Mouse (Mus musculus): ENCODE results near the gene Ip6k2. TPM values are rescaled to one million over a fixed set of nuclear protein-coding genes. Genes with fewer than 3 reads are reported as not detected.

Ip6k2 gene
- polyA plus RNA-seq, 1 experiment: not detected

DNA sequence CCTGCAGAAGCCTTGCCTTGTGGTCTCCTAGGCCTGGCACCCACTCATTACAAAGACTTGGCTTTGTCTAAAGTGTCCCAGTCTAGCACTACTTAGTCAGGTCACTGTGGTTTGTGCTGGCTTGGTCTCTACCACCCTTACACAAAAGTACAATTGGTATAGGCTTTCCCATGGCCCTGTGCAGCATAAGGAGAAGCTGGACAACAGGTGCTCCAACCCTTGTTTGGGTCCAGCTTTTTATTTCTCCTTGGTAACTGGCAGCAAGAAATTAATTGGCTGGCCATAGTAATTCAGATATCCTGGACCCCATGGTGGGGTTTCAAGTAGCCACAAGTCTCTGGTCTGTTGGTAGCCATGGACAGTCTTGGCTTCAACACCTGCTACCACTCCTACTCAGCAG, 22.8 kb downstream of the Ip6k2 start:
- Histone ChIP-seq H3K4me3 (ENCODE audit: insufficient read depth, low read depth, low read length) (no peak overlapping the region), H3K27ac (ENCODE audit: insufficient read depth, low read depth, low read length) (no peak overlapping the region), H3K4me1 (ENCODE audit: control insufficient read depth, insufficient read depth, low read length) (peaks cover 14% of the 10 kb centered on the region)
- TF ChIP-seq CTCF (IDR thresholded peaks at IDR 0.05; ENCODE audit: insufficient read depth, low read depth, low read length): no peak
- TF ChIP-seq POLR2A (IDR thresholded peaks at IDR 0.05; ENCODE audit: insufficient read depth, low read depth, low read length): no peak

DNA sequence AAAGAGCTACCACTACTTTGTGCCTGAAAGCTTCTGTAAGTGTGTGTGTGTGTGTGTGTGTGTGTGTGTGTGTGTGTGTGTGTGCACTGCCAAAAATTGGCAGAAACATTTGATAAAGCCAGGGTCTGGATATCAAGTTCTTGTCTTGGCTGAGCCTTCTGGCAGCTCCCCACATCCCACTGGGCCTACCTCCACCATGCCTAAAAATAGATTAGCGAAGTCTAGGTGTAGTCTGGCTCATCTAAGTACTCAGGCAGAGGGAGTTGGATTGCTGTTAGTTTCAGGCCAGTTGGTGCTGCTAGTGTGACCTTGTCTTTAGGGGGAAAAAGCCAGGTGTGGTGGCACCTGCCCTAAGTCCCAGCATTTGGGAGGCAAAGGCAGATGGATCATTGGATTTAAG, 23.2 kb downstream of the Ip6k2 start:
- no peak overlapping the region for H3K27ac ChIP-seq (ENCODE audit: insufficient read depth, low read depth, low read length)
- WGBS: 70% methylated on average over 1 of the region's 1 CpGs
- no peak overlapping the region for H3K4me3 ChIP-seq (ENCODE audit: insufficient read depth, low read depth, low read length)
- H3K4me1 ChIP-seq (ENCODE audit: control insufficient read depth, insufficient read depth, low read length): peaks cover 14% of the 10 kb centered on the region
- TF ChIP-seq CTCF (IDR thresholded peaks at IDR 0.05; ENCODE audit: insufficient read depth, low read depth, low read length): no peak
- no peak for TF ChIP-seq POLR2A (IDR thresholded peaks at IDR 0.05; ENCODE audit: insufficient read depth, low read depth, low read length)

DNA sequence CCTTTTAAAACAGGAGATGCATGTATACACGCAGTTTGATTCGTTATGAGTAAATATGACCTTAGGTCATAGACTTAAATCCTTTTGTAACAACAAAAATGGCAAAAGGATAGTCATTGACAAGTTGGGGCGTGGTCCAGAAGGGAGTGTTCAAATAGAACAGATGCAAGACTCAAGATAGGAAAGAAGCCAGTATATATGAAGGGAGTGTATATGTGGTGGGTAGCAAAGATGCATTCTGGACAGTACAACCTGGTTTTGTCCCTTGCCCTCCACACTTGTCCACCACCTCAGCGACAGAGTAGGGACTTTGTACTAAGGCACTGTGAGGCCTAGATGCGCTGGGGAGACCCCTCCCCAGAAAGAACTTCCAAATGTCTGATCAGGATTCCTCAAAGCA, 24.1 kb downstream of the Ip6k2 start:
- TF ChIP-seq POLR2A (IDR thresholded peaks at IDR 0.05; ENCODE audit: insufficient read depth, low read depth, low read length) (no peak), CTCF (IDR thresholded peaks at IDR 0.05; ENCODE audit: insufficient read depth, low read depth, low read length) (no peak)
- H3K4me1 ChIP-seq (ENCODE audit: control insufficient read depth, insufficient read depth, low read length): peaks cover 14% of the 10 kb centered on the region
- H3K4me3 ChIP-seq (ENCODE audit: insufficient read depth, low read depth, low read length): no peak overlapping the region
- WGBS: 66% methylated on average over 5 of the region's 5 CpGs
- no peak overlapping the region for H3K27ac ChIP-seq (ENCODE audit: insufficient read depth, low read depth, low read length)

DNA sequence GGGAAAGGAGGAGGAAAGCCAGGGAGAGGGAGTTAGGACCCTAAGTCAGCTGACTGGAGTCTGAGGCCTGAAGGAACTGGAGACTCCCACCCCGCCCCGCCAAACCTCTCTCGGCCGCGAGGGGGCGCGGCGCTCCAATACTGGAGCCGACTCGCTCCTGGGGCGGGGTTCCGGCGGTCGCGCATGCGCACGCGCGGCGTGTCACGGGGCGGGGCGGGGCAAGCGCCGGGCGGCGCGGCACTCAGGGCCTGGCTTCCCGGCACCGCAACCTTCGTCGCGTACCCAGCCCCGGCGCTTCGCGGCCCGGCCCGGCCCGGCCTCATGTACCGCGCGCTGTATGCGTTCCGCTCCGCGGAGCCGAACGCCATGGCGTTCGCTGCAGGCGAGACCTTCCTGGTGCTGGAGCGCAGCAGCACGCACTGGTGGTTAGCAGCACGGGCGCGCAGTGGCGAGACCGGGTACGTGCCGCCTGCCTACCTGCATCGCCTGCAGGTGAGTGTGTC, 24.6 kb downstream of the Ip6k2 start, which contains the start of gene Nckipsd:
Gene Nckipsd, plus strand, starts transcription at position 206 of the 503 bp plus-strand sequence.
- H3K4me1 ChIP-seq (ENCODE audit: control insufficient read depth, insufficient read depth, low read length): peaks cover 14% of the 10 kb centered on the region
- peak within 1 kb of the TSS; percentile 89 for H3K4me3 ChIP-seq (ENCODE audit: insufficient read depth, low read depth, low read length)
- TF ChIP-seq POLR2A (IDR thresholded peaks at IDR 0.05; ENCODE audit: insufficient read depth, low read depth, low read length): peak; percentile 79
- peak; percentile 81 for TF ChIP-seq CTCF (IDR thresholded peaks at IDR 0.05; ENCODE audit: insufficient read depth, low read depth, low read length)
- WGBS: under 1% methylated on average over 62 of the region's 62 CpGs
- H3K27ac ChIP-seq (ENCODE audit: insufficient read depth, low read depth, low read length): no peak within 1 kb of the TSS

DNA sequence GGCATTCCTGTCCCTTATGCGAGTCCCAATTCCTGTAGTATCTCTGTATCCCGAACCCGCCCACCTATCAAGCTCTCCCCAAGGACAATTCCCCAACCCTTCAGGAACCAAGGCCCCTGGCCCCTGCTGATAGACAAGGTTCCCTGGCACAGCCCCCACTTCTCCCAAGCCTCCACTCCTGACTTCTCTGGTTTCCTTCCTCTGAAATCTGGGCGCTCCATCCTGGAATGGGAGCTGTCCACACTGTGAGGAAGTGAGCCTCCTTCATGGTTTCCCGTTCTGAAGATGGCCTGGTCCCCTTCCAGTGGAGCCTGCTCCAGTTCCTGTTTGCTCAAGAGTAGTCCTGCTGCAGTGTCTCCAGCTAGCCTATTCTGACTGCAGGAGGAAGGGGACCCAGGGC, 25.6 kb downstream of the Ip6k2 start:
- WGBS: 62% methylated on average over 5 of the region's 5 CpGs
- peaks cover 14% of the 10 kb centered on the region for H3K4me1 ChIP-seq (ENCODE audit: control insufficient read depth, insufficient read depth, low read length)
- TF ChIP-seq CTCF (IDR thresholded peaks at IDR 0.05; ENCODE audit: insufficient read depth, low read depth, low read length) (no peak), POLR2A (IDR thresholded peaks at IDR 0.05; ENCODE audit: insufficient read depth, low read depth, low read length) (no peak)
- H3K4me3 ChIP-seq (ENCODE audit: insufficient read depth, low read depth, low read length): peak overlapping the region; percentile 89
- no peak overlapping the region for H3K27ac ChIP-seq (ENCODE audit: insufficient read depth, low read depth, low read length)

DNA sequence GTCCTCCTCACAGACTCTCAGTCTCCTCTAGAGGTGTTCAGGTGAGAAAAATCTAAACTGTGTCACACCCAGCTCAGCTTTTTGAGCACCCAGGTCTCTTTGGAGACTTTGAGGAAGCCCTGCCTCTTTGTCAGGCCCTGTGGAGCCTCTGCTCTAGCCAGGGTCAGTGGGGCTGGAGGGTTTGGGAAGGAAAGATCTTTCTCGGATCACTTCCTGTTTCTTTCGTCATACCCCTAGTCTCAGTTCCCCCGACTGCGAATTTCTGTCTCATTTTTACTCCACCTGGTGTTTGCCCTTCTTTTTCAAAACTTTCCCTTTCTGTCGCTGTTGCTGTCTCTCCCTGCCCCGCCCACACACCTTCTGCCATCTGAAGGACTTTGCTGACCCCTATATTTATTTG, 26.1 kb downstream of the Ip6k2 start:
- WGBS: 81% methylated on average over 6 of the region's 6 CpGs
- Histone ChIP-seq H3K4me1 (ENCODE audit: control insufficient read depth, insufficient read depth, low read length) (peaks cover 14% of the 10 kb centered on the region), H3K27ac (ENCODE audit: insufficient read depth, low read depth, low read length) (no peak overlapping the region), H3K4me3 (ENCODE audit: insufficient read depth, low read depth, low read length) (no peak overlapping the region)
- no peak for TF ChIP-seq CTCF (IDR thresholded peaks at IDR 0.05; ENCODE audit: insufficient read depth, low read depth, low read length)
- TF ChIP-seq POLR2A (IDR thresholded peaks at IDR 0.05; ENCODE audit: insufficient read depth, low read depth, low read length): no peak

DNA sequence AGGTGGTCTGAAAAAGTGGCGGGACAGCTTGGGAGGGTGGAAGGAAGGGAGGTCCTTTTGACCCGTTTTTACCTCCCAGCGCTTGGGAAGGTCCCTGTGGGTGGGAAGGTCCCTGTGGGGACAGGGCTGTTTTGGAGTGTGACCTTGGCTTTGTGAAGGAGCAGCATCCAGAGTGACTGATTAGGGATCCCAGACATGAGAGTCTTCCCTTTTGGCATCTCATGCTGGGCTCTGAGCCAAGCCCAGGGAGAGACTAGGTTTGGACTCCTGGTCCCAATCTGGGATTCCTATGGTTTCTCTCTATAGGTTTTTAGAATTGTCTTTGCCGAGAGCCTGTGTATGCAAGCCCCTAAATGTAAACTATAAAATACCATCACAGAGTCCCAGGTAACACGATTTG, 26.9 kb downstream of the Ip6k2 start:
- H3K27ac ChIP-seq (ENCODE audit: insufficient read depth, low read depth, low read length): no peak overlapping the region
- peaks cover 14% of the 10 kb centered on the region for H3K4me1 ChIP-seq (ENCODE audit: control insufficient read depth, insufficient read depth, low read length)
- 87% methylated on average over 5 of the region's 5 CpGs for WGBS
- no peak for TF ChIP-seq CTCF (IDR thresholded peaks at IDR 0.05; ENCODE audit: insufficient read depth, low read depth, low read length)
- TF ChIP-seq POLR2A (IDR thresholded peaks at IDR 0.05; ENCODE audit: insufficient read depth, low read depth, low read length): no peak
- H3K4me3 ChIP-seq (ENCODE audit: insufficient read depth, low read depth, low read length): no peak overlapping the region

DNA sequence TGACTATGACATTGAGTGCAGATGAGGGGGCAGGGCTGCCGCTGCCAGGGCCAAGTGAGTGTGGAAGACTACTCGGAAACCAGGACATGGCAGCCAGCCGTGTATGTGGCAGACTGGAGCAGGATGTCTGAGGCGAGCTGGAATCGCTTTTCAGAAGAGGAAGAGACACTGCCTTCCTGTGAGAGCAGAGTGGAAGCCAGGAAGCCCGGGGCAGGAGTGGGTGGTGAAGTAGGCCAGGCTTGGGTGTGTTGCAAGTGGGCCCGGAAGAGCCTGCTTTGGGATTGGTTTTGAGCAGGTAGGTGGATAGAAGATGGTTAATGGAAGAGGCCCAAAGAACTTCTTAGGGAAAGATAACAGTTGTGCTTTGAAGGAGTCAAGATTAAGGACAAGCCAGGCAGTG, 32.0 kb downstream of the Ip6k2 start:
- WGBS: 88% methylated on average over 7 of the region's 7 CpGs
- no peaks in the 10 kb centered on the region for H3K4me1 ChIP-seq (ENCODE audit: control insufficient read depth, insufficient read depth, low read length)
- TF ChIP-seq POLR2A (IDR thresholded peaks at IDR 0.05; ENCODE audit: insufficient read depth, low read depth, low read length): no peak
- TF ChIP-seq CTCF (IDR thresholded peaks at IDR 0.05; ENCODE audit: insufficient read depth, low read depth, low read length): no peak
- no peak overlapping the region for H3K27ac ChIP-seq (ENCODE audit: insufficient read depth, low read depth, low read length)
- H3K4me3 ChIP-seq (ENCODE audit: insufficient read depth, low read depth, low read length): no peak overlapping the region

DNA sequence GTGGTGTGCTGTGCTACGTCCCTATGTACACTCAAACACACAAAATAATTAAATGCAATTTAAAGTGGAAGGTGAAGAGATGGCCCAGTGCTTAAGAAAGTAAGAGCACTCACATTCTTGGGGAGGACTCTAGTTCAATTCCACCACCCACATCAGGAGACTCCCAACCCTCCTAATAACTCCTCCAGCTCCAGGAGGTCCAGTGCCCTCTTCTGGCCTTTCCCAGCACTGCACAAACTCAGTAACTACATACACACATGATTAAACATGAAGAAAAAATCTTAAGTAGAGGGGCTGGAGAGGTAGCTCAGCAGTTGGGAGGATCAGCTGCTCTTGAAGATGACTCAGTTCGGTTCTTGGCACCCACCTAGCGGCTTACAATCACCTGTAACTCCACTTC, 35.9 kb downstream of the Ip6k2 start:
- WGBS: 57% methylated on average over 3 of the region's 3 CpGs
- TF ChIP-seq CTCF (IDR thresholded peaks at IDR 0.05; ENCODE audit: insufficient read depth, low read depth, low read length) (no peak), POLR2A (IDR thresholded peaks at IDR 0.05; ENCODE audit: insufficient read depth, low read depth, low read length) (no peak)
- Histone ChIP-seq H3K27ac (ENCODE audit: insufficient read depth, low read depth, low read length) (no peak overlapping the region), H3K4me3 (ENCODE audit: insufficient read depth, low read depth, low read length) (no peak overlapping the region), H3K4me1 (ENCODE audit: control insufficient read depth, insufficient read depth, low read length) (peaks cover 6% of the 10 kb centered on the region; the same call in 1 of the 2 replicates)

DNA sequence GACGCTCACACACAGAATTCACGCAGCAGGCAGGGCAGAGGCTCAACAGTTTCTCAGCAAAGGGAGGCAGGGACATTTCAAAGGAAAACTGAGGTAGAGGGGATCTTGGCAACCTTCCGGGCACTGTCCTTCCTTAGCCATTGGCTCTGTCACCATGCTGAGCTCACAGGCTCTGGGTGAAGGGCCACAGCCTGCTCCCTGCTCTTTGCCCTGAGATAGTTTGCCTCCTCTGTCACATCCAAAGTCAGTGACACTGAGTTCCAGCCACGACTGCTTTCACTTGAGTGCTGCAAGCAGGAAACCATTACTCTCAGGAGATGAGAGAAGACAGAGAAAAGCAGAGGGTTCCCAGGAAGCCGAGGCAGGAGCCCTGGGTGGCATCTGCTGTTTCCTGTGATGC, 36.5 kb downstream of the Ip6k2 start:
- Histone ChIP-seq H3K27ac (ENCODE audit: insufficient read depth, low read depth, low read length) (no peak overlapping the region), H3K4me1 (ENCODE audit: control insufficient read depth, insufficient read depth, low read length) (peaks cover 6% of the 10 kb centered on the region), H3K4me3 (ENCODE audit: insufficient read depth, low read depth, low read length) (no peak overlapping the region)
- 71% methylated on average over 5 of the region's 5 CpGs for WGBS
- TF ChIP-seq CTCF (IDR thresholded peaks at IDR 0.05; ENCODE audit: insufficient read depth, low read depth, low read length): no peak
- TF ChIP-seq POLR2A (IDR thresholded peaks at IDR 0.05; ENCODE audit: insufficient read depth, low read depth, low read length): no peak
